Mouse (Mus musculus): Measurements from ENCODE around the gene 1700084M14Rik.
"Not testable (repeated sequence)": the region's sequence is repeated elsewhere in the genome, so short reads cannot be mapped to it uniquely, and the experiment has no call there.

Gene 1700084M14Rik

GRCm38 (mm10) chrX:91575811-91576210, at the start of gene 1700084M14Rik:
Gene 1700084M14Rik, minus strand, starts transcription at chrX:91575911.
- not testable (repeated sequence) for DNase-seq (ENCODE audit: low spot score)

Measured in urinary bladder, postnatal 10 days (tissue).